Mouse (Mus musculus): ENCODE results near the gene Cmip. TPM values are rescaled to one million over a fixed set of nuclear protein-coding genes. Genes with fewer than 3 reads are reported as not detected.
A peak's percentile ranks its signal among the peaks of the same experiment; 100 is the strongest.

Cmip gene
- polyA plus RNA-seq, 1 experiment from 2014 or later = 22.6 TPM

GRCm38 (mm10) chr8:117371189-117371588 lies 114.3 kb downstream of the Cmip start:
- Histone ChIP-seq H3K9me3 (ENCODE audit: low read length) (no peaks in the 10 kb centered on the region), H3K4me1 (ENCODE audit: insufficient read depth) (peaks cover 60% of the 10 kb centered on the region), H3K4me3 (ENCODE audit: low read depth, low read length) (no peak overlapping the region), H3K9ac (replicated peaks) (no peak overlapping the region), H3K36me3 (replicated peaks; ENCODE audit: insufficient read depth, low read length) (no peaks in the 10 kb centered on the region), H3K27me3 (ENCODE audit: insufficient read depth, low read length) (no peaks in the 10 kb centered on the region), H3K4me2 (ENCODE audit: low read depth, low read length) (no peak overlapping the region; the same call in 1 of the 2 replicates), H3K27ac (ENCODE audit: low read depth) (peak overlapping the region; percentile 57; the same call in 1 of the 2 replicates)
- WGBS (ENCODE audit: insufficient replicate concordance) = 53% methylated on average over 7 of the region's 7 CpGs
- TF ChIP-seq CTCF (IDR thresholded peaks at IDR 0.05; ENCODE audit: low read depth) (no peak), EP300 (IDR thresholded peaks at IDR 0.05; ENCODE audit: low read depth) (no peak)
- no peak for DNase-seq
- peak; percentile 39 for ATAC-seq

- 85% methylated on average over 12 of the region's 12 CpGs for WGBS (ENCODE audit: insufficient replicate concordance)
- no peak overlapping the region for H3K9ac ChIP-seq (replicated peaks)
- ATAC-seq (no peak), DNase-seq (no peak)
- peak overlapping the region; percentile 12 for H3K27ac ChIP-seq (ENCODE audit: low read depth)
- H3K4me1 ChIP-seq (ENCODE audit: insufficient read depth) = peaks cover 51% of the 10 kb centered on the region
- H3K9me3 ChIP-seq (ENCODE audit: low read length) = no peaks in the 10 kb centered on the region
- H3K4me3 ChIP-seq (ENCODE audit: low read depth, low read length) = no peak overlapping the region
- TF ChIP-seq CTCF (IDR thresholded peaks at IDR 0.05; ENCODE audit: low read depth) (no peak), EP300 (IDR thresholded peaks at IDR 0.05; ENCODE audit: low read depth) (no peak)
- H3K4me2 ChIP-seq (ENCODE audit: low read depth, low read length) = no peak overlapping the region
- no peaks in the 10 kb centered on the region for H3K27me3 ChIP-seq (ENCODE audit: insufficient read depth, low read length)
- peaks cover 4% of the 10 kb centered on the region for H3K36me3 ChIP-seq (replicated peaks; ENCODE audit: insufficient read depth, low read length)
These were observed 115.2 kb downstream of the Cmip start for GRCm38 (mm10) chr8:117372070-117372469.

GRCm38 (mm10) chr8:117373001-117373428 lies 116.2 kb downstream of the Cmip start:
- H3K4me3 ChIP-seq (ENCODE audit: low read depth, low read length) = no peak overlapping the region
- peak overlapping the region; percentile 52; the same call in 1 of the 2 replicates for H3K27ac ChIP-seq (ENCODE audit: low read depth)
- DNase-seq (no peak), ATAC-seq (peak; percentile 56)
- peaks cover 44% of the 10 kb centered on the region for H3K4me1 ChIP-seq (ENCODE audit: insufficient read depth)
- H3K4me2 ChIP-seq (ENCODE audit: low read depth, low read length) = no peak overlapping the region
- no peaks in the 10 kb centered on the region for H3K27me3 ChIP-seq (ENCODE audit: insufficient read depth, low read length)
- WGBS (ENCODE audit: insufficient replicate concordance) = 67% methylated on average over 11 of the region's 11 CpGs
- TF ChIP-seq CTCF (IDR thresholded peaks at IDR 0.05; ENCODE audit: low read depth) (no peak), EP300 (IDR thresholded peaks at IDR 0.05; ENCODE audit: low read depth) (no peak)
- H3K36me3 ChIP-seq (replicated peaks; ENCODE audit: insufficient read depth, low read length) = peaks cover 12% of the 10 kb centered on the region
- no peaks in the 10 kb centered on the region for H3K9me3 ChIP-seq (ENCODE audit: low read length)
- H3K9ac ChIP-seq (replicated peaks) = no peak overlapping the region

GRCm38 (mm10) chr8:117374087-117374486 lies 117.2 kb downstream of the Cmip start:
- H3K27me3 ChIP-seq (ENCODE audit: insufficient read depth, low read length) = no peaks in the 10 kb centered on the region
- H3K9ac ChIP-seq (replicated peaks) = no peak overlapping the region
- no peak overlapping the region for H3K4me3 ChIP-seq (ENCODE audit: low read depth, low read length)
- H3K36me3 ChIP-seq (replicated peaks; ENCODE audit: insufficient read depth, low read length) = peaks cover 16% of the 10 kb centered on the region
- peaks cover 35% of the 10 kb centered on the region for H3K4me1 ChIP-seq (ENCODE audit: insufficient read depth)
- no peak for TF ChIP-seq EP300 (IDR thresholded peaks at IDR 0.05; ENCODE audit: low read depth)
- no peak for TF ChIP-seq CTCF (IDR thresholded peaks at IDR 0.05; ENCODE audit: low read depth)
- 67% methylated on average over 3 of the region's 3 CpGs for WGBS (ENCODE audit: insufficient replicate concordance)
- DNase-seq (no peak), ATAC-seq (no peak)
- H3K9me3 ChIP-seq (ENCODE audit: low read length) = no peaks in the 10 kb centered on the region
- H3K4me2 ChIP-seq (ENCODE audit: low read depth, low read length) = no peak overlapping the region
- H3K27ac ChIP-seq (ENCODE audit: low read depth) = no peak overlapping the region

GRCm38 (mm10) chr8:117376997-117377396 lies 120.1 kb downstream of the Cmip start:
- DNase-seq (no peak), ATAC-seq (no peak)
- Histone ChIP-seq H3K4me1 (ENCODE audit: insufficient read depth) (peaks cover 9% of the 10 kb centered on the region), H3K9me3 (ENCODE audit: low read length) (no peaks in the 10 kb centered on the region), H3K36me3 (replicated peaks; ENCODE audit: insufficient read depth, low read length) (peaks cover 27% of the 10 kb centered on the region), H3K4me3 (ENCODE audit: low read depth, low read length) (no peak overlapping the region), H3K4me2 (ENCODE audit: low read depth, low read length) (no peak overlapping the region), H3K27ac (ENCODE audit: low read depth) (no peak overlapping the region), H3K9ac (replicated peaks) (no peak overlapping the region), H3K27me3 (ENCODE audit: insufficient read depth, low read length) (no peaks in the 10 kb centered on the region)
- no peak for TF ChIP-seq EP300 (IDR thresholded peaks at IDR 0.05; ENCODE audit: low read depth)
- TF ChIP-seq CTCF (IDR thresholded peaks at IDR 0.05; ENCODE audit: low read depth) = no peak
- WGBS (ENCODE audit: insufficient replicate concordance) = 86% methylated on average over 16 of the region's 16 CpGs

- Histone ChIP-seq H3K4me3 (ENCODE audit: low read depth, low read length) (no peak overlapping the region), H3K27me3 (ENCODE audit: insufficient read depth, low read length) (no peaks in the 10 kb centered on the region), H3K4me1 (ENCODE audit: insufficient read depth) (no peaks in the 10 kb centered on the region), H3K36me3 (replicated peaks; ENCODE audit: insufficient read depth, low read length) (peaks cover 32% of the 10 kb centered on the region), H3K9me3 (ENCODE audit: low read length) (no peaks in the 10 kb centered on the region), H3K9ac (replicated peaks) (no peak overlapping the region), H3K27ac (ENCODE audit: low read depth) (no peak overlapping the region), H3K4me2 (ENCODE audit: low read depth, low read length) (no peak overlapping the region)
- ATAC-seq = no peak
- TF ChIP-seq CTCF (IDR thresholded peaks at IDR 0.05; ENCODE audit: low read depth) = no peak
- TF ChIP-seq EP300 (IDR thresholded peaks at IDR 0.05; ENCODE audit: low read depth) = no peak
- DNase-seq = no peak
- WGBS (ENCODE audit: insufficient replicate concordance) = 82% methylated on average over 7 of the region's 7 CpGs
These were observed 121.8 kb downstream of the Cmip start for GRCm38 (mm10) chr8:117378625-117379024.

GRCm38 (mm10) chr8:117379131-117379530 lies 122.3 kb downstream of the Cmip start:
- H3K4me2 ChIP-seq (ENCODE audit: low read depth, low read length) = no peak overlapping the region
- H3K9me3 ChIP-seq (ENCODE audit: low read length) = no peaks in the 10 kb centered on the region
- TF ChIP-seq EP300 (IDR thresholded peaks at IDR 0.05; ENCODE audit: low read depth) (no peak), CTCF (IDR thresholded peaks at IDR 0.05; ENCODE audit: low read depth) (peak; percentile 69)
- DNase-seq (peak; percentile 51), ATAC-seq (no peak)
- 70% methylated on average over 10 of the region's 10 CpGs for WGBS (ENCODE audit: insufficient replicate concordance)
- peaks cover 37% of the 10 kb centered on the region for H3K36me3 ChIP-seq (replicated peaks; ENCODE audit: insufficient read depth, low read length)
- no peaks in the 10 kb centered on the region for H3K4me1 ChIP-seq (ENCODE audit: insufficient read depth)
- H3K9ac ChIP-seq (replicated peaks) = no peak overlapping the region
- no peak overlapping the region for H3K4me3 ChIP-seq (ENCODE audit: low read depth, low read length)
- H3K27ac ChIP-seq (ENCODE audit: low read depth) = no peak overlapping the region
- H3K27me3 ChIP-seq (ENCODE audit: insufficient read depth, low read length) = no peaks in the 10 kb centered on the region

Data from liver, postnatal 0 days (tissue).